Mouse (Mus musculus) E14TG2a.4 (cell line): ENCODE measurements around the gene Hdac4.

Experiments
- CTCF ChIP-seq: conservative IDR thresholded peaks from 2 replicates; pipeline ENCODE4 v1.5.1; 2014; ENCODE audit warnings: low read length
- NANOG ChIP-seq: IDR thresholded peaks from 2 replicates; pipeline ENCODE4 v1.6.1; 2014; ENCODE audit warnings: borderline replicate concordance, low read length, mixed read lengths

GRCm38 (mm10) chr1:92215131-92215638 lies 19.7 kb upstream of the Hdac4 start:
- TF ChIP-seq CTCF (no peak), NANOG (no peak)
